Mouse (Mus musculus): ENCODE measurements around the gene Stil.

DNA sequence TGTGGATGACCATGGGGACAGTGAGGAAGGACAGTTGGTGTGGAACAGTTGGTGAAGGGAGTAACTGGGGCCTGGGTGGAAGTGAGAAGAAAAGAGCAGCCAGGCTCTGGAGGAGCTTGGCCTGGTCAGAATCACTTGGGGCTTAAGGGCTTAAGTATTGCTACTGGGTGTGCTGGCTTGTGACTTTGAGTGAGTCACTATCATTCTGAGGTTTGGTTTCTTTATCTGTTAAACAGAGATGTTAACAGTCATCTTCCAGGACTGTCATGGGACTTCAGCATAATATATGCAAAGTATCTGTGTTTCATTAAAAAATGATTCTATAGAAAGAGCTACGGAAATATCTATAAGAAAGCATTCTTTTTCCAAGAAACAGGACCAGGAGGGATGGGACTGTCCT, 74.8 kb downstream of the Stil start:
- TF ChIP-seq POLR2A (IDR thresholded peaks at IDR 0.05; ENCODE audit: low read depth, low read length) (no peak), CTCF (conservative IDR thresholded peaks at IDR 0.05; ENCODE audit: insufficient read depth, insufficient read length, low read depth, low read length) (no peak)

Measured in kidney, adult 2 months (tissue).